In the genomic region with DNA sequence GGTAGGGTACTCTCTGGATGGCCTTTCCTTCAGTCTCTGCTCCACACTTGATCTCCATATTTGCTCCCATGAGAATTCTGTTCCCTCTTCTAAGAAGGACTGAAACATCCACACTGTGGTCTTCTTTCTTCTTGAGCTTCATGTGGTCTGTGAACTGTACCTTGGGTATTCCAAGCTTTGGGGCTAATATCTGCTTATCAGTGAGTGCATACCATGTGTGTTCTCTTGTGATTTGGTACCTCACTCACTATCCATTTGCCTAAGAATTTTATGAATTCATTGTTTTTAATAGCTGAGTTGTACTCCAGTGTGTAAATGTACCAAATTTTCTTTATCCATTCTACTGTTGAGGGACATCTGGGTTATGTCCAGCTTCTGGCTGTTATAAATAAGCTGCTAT, we compare ENCODE assay signal across 22 mouse cellular contexts. TPM values are rescaled to one million over a fixed set of nuclear protein-coding genes. Genes with fewer than 3 reads are reported as not detected.
"Had no signal": no experiment of that assay in that cellular context is flagged by ENCODE, and none has a peak within 500 bp of the region (broad histone marks: within the 10 kb centered on the region; RNA-seq: fewer than 3 reads in every experiment).

No protein-coding gene starts in this region.

- DNase-seq: lung, adult 18-20 months; lung, embryonic 14.5 days; lung, postnatal 10 days; lung, postnatal 4 days; midbrain, embryonic 14.5 days; retina, postnatal 1 day; right cerebral cortex, adult 18-20 months; right cerebral cortex, postnatal 14 days; thymus, adult 2 months; thymus, postnatal 25 days; thymus, postnatal 4 days had no signal

- H3K27me3 ChIP-seq: midbrain, embryonic 12.5 days; neural tube, embryonic 12.5 days; stomach, embryonic 15.5 days had no signal

- ATAC-seq: midbrain, embryonic 16.5 days had no signal

- H3K4me1 ChIP-seq: midbrain, embryonic 10.5 days; midbrain, embryonic 12.5 days; neural tube, embryonic 12.5 days; stomach, embryonic 15.5 days had no signal

- H3K4me3 ChIP-seq: midbrain, embryonic 10.5 days; midbrain, embryonic 12.5 days; neural tube, embryonic 12.5 days; stomach, embryonic 15.5 days had no signal

- H3K9me3 ChIP-seq: midbrain, embryonic 10.5 days; midbrain, embryonic 12.5 days; neural tube, embryonic 12.5 days; stomach, embryonic 15.5 days had no signal

- H3K9ac ChIP-seq: lung, embryonic 14.5 days; midbrain, embryonic 12.5 days; neural tube, embryonic 12.5 days; stomach, embryonic 15.5 days had no signal

- H3K4me2 ChIP-seq: lung, embryonic 14.5 days; midbrain, embryonic 12.5 days; neural tube, embryonic 12.5 days; stomach, embryonic 15.5 days had no signal

- H3K36me3 ChIP-seq: midbrain, embryonic 10.5 days; midbrain, embryonic 12.5 days; neural tube, embryonic 12.5 days; stomach, embryonic 15.5 days had no signal

- H3K27ac ChIP-seq: midbrain, embryonic 10.5 days; midbrain, embryonic 12.5 days; neural tube, embryonic 12.5 days; stomach, embryonic 15.5 days; stomach, postnatal 0 days had no signal

RNA-seq across cellular contexts. Expression of gene Oosp2, which starts 1.2 kb away (rescaled TPM):
- polyA plus RNA-seq: lung, embryonic 14.5 days; lung, embryonic 16.5 days; midbrain, embryonic 10.5 days; midbrain, embryonic 12.5 days; midbrain, embryonic 14.5 days; midbrain, embryonic 16.5 days; neural tube, embryonic 12.5 days; neural tube, embryonic 14.5 days; spleen, adult 2 months; stomach, embryonic 15.5 days; stomach, postnatal 0 days; testis, adult 2 months; thymus, adult 2 months; urinary bladder, adult 2 months had no signal

RNA-seq across cellular contexts. Expression of gene Ms4a3, which starts 20.9 kb away (rescaled TPM):
- polyA plus RNA-seq: lung, embryonic 14.5 days; lung, embryonic 16.5 days; midbrain, embryonic 10.5 days; midbrain, embryonic 12.5 days; midbrain, embryonic 14.5 days; midbrain, embryonic 16.5 days; neural tube, embryonic 12.5 days; neural tube, embryonic 14.5 days; testis, adult 2 months; urinary bladder, adult 2 months had no signal

RNA-seq across cellular contexts. Expression of gene Oosp1, which starts 29.4 kb away (rescaled TPM):
- polyA plus RNA-seq: lung, embryonic 14.5 days; lung, embryonic 16.5 days; midbrain, embryonic 10.5 days; midbrain, embryonic 12.5 days; midbrain, embryonic 14.5 days; midbrain, embryonic 16.5 days; neural tube, embryonic 12.5 days; neural tube, embryonic 14.5 days; stomach, embryonic 15.5 days; stomach, postnatal 0 days; testis, adult 2 months; urinary bladder, adult 2 months had no signal

RNA-seq across cellular contexts. Expression of gene Oosp3, which starts 35.3 kb away (rescaled TPM):
- polyA plus RNA-seq: lung, embryonic 14.5 days; lung, embryonic 16.5 days; midbrain, embryonic 10.5 days; midbrain, embryonic 12.5 days; midbrain, embryonic 14.5 days; midbrain, embryonic 16.5 days; neural tube, embryonic 12.5 days; neural tube, embryonic 14.5 days; spleen, adult 2 months; stomach, embryonic 15.5 days; stomach, postnatal 0 days; testis, adult 2 months; thymus, adult 2 months; urinary bladder, adult 2 months had no signal

RNA-seq across cellular contexts. Expression of gene Ms4a2, which starts 38.0 kb away (rescaled TPM):
- polyA plus RNA-seq: midbrain, embryonic 10.5 days; midbrain, embryonic 12.5 days; midbrain, embryonic 14.5 days; midbrain, embryonic 16.5 days; testis, adult 2 months; thymus, adult 2 months had no signal
